Mouse (Mus musculus): ENCODE data around the gene Uri1.

Uri1 gene

DNA sequence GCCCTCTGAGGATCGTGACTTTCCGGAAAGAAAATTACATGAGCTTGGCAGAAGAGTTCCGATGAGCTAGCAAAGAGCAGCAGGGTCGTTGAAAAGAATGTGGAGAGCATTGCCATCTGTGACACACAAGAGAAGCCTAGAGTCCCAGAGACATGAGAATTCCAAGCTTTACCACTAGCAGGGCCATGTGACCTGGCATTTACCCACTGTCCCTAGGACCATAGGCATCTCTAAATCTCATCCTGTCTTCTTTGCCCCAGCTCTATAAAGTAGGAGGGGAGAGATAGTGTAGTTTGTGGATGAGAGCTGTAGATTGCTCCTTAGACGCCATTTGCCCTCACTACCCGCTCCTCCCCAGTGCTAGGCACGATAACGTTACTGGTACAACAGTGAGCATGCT is at the start of gene Uri1:
Gene Uri1, minus strand, starts transcription at position 101 of the 400 bp plus-strand sequence.
- no peak for DNase-seq

DNA sequence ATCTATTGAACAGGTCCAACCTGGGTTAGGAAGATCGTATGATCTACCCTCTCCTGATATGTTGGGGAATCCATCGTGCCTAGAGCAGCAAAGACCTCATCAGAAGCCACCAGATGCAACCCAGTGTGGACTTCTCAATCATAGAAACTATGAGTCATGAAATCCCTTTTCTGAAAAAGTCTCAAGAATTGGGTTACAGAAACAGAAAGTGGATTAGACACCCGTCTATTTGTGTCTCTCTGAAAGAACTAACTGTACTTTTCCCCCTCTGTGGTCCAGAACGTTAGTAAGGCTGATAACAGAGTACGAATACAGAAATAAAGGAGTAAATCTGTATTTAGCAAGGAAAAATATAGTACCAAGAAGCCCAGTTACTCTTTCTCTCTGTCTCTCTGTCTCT is 47.7 kb upstream of the Uri1 start:
- no peak for DNase-seq

DNA sequence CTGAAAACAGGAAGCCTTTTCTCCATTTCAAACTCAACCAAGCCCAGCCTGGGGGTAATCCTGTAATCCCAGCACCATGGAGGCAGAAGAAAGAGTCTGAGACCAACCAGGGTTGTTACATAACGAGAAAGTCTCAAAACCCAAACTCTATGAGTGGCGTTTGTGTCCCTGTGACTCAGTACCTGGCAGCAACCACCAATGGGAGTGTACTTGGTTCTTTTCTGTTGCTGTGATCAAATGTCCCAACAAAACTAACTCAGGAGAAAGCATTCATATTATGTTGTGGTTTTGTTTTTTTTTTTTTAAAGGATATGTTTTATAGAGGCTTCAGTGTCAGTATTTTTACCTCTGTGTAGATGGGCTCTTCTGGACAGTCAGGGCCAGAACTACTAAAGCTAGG is 47.3 kb upstream of the Uri1 start:
- no peak for DNase-seq

DNA sequence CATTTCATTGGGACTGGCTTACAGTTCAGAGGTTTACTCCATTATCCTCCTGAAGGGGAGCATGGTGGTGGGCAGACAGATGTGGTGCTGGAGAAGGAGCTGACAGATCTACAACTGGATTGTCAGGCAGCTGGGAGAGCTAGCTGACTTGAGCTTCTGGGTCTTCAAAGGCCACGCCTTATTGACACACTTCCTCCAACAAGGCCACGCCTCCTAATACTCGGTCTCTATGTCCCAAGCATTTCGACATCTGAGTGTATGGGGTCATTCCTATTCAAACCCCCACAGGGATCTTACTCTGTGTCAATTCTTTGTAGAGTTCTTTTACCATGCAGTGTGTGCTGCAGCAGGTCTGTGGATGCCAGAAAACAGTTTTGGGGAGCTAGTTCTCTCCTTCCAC is 41.1 kb upstream of the Uri1 start:
- no peak for DNase-seq

DNA sequence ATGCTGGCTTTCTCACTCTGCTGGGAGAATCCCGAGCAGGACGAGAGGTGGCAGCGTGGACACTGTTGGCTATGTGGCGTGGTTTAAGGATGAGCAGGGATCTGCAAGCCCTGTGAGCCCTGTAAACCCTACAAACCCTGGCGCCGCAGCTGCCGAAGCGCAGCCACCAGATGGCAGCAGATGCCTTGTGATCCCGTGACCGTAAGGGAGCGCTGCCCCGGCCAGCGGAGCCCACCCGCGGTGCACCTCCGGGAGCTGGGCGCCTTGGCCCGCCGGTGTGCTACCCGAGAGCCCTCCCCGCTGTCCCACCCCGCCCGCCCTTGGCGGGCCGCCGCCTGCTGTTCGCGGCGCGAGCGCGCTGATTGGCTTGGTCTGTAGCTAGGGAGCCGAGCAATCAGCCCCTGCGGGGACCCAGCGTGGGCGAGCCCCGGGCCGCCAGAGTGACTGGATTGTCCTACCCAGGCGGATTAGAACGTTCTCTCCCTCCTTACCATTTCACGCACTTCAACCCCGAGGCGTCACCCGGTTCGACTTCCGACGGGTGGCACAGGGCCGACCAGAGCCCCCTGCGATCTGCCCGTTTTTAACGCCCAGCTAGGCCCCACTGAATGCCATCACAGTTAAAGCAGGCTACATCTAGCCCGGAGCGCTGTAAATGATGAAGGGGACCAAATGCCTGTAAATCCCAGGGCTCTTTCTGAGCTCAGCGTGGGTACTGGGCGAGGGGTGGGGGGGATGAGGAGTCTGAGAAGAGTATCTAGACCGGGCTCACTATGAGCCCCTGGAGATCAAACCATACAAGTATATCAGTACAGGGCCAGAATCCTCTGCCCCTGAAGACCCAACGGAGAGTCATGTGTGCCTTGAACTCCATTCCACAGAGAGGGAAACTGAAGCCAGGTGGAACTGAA is 38.0 kb upstream of the Uri1 start:
- peak; percentile 89 for DNase-seq

DNA sequence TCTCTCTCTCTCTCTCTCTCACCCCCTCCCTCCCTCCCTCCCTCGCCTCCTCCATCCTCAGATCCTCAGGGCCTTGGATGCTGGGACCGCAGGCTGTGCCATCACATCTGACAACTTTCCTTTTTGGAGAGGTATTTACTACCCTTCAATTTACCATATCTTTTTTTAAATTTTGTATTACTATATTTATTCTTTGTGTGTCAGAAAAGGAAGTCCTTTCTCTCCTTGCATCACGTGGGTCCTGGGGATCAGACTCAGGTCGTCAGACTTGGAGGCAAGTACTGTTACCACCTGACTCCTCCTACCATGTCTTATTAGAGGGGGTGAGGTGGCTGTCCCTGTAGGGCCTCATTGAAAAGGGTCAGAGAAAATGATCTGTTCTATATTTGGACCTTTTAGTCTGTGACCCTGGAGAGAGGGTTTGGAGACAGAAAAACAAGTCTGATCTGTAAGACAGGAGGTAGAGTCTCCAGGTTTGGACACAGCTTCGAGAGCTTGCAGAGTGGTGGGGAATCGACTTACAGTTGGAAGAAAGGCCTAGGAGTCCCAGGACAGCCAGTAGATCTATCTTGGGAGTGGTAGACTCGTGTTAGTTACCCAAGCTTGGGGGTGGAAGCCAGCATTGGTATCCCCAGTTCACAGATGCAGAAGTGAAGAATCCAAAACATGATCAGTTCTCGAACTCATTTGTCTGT is 36.4 kb upstream of the Uri1 start:
- DNase-seq, result no peak

DNA sequence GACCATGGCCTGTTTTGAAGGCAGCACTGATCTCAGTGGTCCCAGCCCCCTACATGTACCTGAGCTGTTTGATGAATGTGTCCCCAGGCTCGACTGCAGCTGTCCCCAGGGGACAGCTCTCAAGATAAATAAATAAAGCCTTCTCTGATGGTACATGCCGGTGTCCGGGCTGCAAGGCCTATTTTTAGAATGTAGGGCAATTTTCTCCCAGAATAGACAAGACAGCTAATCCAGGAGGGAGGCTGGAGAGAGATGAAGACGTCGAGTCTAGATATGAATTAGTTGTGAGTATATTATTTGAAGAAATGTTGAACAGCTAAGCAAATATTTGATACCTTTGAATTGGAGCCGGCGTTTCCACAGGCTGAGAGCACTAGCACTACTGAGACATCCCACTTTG is 35.7 kb upstream of the Uri1 start:
- no peak for DNase-seq

DNA sequence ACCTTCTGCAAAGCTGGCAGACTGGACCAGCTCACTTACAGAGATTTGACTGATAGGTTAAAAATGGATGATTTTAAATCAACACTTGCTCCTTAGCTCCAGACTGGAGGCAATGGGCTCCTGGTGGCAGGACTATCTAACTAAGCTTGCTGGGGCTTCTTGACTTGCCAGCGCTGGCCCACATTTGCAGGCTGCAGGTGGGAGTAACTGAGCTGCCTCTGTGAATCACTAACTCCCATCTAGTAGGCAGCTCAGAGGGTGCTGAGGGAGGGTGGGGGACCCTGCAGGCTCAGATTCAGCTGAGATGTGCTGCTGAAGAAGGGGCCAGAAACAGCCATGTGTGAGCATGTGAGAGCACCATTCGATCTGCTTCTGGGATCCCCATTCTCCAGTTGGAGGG is 32.6 kb upstream of the Uri1 start:
- DNase-seq, result no peak

DNA sequence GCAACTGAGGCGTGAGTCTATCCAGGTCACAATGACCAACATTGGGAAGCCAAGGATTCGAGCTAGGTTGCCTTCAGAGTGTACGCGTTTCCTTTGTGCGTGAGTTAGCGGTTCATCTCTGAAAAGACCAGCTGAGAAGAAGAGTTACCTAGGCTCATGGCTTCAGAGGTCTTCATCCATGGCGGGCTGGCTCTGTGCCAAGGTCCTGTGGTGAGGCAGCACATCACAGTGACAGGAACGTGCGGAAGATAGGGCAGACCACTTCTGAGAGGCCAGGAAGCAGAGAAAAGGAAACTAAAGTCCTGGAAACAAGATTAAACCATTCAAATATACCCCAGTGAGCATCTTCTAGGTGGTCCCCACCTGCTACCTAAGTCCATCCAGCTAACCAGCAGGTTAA is 30.9 kb upstream of the Uri1 start:
- DNase-seq, result no peak

DNA sequence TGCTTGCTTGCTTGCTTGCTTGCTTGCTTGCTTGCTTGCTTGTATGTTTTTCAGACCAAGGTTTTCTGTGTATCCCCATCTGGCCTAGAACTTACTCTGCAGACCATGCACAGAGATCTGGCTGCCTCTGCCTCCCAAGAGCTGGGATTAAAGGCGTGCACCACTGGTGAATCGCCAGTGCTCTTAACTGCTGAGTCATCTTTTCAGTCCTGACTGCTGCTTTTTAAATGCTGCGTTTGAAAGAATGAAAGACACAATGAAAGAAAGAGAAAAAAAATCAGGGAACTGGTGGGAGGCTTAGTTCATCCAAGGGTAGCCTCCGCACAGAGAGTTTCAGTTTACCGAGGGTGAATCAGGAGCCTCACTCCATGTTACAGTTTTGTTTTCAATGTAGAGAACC is 23.9 kb upstream of the Uri1 start:
- no peak for DNase-seq

DNA sequence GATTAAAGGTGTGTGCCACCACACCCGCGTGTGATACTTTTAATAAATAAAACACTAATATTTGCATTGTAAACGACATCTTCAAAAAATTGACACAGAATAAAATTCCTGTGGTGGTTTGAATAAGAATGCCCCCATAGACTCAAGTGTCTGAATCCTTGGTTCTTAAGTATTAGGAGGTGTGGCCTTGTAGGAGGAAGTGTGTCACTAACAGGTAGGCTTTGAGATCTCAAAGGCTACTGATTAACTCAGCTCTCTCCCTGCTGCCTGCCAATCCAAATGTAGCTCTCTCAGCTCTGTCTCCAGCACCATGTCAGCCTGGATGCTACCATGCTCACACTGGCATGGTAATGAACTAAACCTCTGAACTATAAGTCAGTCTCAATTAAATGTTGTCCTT is 17.9 kb upstream of the Uri1 start:
- DNase-seq, result no peak

DNA sequence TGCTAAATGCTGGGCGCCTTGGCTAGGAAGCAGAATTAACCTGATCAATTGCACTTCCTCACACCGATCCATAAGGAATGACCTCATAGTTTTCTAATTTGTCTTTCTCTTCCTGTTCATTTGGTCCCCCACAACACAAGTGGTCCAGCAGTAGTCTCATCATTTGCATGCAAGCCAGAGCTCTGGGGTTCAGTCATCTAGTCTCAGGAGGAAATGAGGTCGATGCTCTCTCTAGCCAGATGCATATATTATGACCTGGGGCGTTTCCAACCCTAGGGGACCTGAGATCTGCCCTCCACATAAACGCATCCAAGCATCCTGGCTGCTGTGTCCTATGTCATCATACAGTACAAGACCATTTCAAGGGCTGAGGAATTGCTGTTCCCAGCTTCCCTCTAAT is 14.2 kb upstream of the Uri1 start:
- no peak for DNase-seq

DNA sequence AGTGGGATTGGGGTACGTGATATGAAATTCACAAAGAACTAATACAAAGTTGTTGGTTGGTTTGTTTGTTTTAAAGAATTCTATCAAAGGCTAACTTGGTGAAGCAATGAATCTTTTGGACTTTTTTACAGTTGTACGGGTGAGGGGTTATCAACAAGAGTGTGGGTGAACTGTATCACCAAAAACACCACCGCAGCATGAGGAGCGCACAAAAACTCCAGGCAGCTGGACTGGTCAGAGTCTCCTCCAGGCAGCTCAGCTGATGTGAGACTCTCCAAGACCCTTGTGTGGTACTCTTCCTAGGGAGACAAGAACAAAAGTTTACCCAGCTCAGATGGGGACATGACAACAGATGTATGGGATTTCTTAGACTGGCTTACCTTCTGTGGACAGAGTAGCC is 7.8 kb upstream of the Uri1 start:
- DNase-seq, result no peak

DNA sequence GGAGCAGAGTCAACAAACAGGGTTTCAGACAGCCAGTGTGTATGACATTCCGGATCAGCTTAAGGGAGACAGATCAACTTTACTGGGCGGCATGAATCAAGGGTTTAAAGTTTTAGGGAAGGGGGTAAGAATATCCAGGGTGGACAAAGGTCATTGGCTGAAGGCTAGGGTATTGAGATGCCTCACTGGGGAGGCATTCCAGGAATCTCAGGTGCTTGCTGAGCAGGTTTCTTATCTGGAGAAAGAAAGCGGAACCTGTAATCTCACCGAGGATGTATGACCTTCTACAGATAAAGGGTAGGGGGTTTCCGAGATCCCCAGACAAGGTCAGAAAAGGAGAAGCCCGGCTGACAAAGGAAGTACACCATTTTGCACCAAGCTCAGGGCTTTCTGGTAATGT is 7.3 kb upstream of the Uri1 start:
- DNase-seq, result no peak

DNA sequence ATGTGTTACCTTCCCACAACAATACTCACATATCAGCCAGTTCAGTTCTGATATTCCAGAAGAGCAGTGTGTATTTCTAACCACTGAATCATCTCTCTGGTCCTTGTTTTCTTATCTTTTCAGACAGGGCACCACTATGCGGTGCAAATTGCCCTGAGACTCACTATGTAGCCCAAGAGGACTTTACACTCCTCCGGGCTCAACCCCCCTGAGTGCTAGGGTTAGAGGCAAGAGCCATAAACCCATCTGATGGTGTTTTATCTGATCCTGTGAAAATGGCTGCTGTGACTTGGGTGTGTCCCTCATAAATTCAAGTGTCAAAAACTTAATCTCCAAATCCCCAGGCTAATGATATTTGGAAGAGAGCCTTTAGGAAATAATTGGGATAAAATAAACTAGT is 6.6 kb upstream of the Uri1 start:
- DNase-seq, result no peak

DNA sequence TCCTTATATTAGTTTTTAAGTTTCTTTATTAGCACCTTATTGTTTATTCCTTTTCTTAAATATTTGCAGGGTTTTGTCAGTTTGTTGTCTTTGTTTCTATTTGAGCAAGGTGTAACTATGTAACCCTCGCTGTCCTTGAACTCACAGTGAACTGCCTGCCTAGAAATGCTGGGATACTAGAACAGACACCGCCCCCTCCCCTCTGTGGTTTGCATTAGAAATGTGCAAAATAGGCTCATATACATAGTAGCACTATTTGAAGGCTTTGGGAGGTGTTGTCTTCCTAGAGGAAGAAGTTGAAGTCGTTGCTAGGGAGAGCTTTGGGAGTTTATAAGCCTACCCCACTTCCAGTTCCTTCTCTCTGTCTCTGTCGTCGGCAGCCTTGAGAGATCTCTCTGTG is 5.7 kb upstream of the Uri1 start:
- DNase-seq, result no peak

DNA sequence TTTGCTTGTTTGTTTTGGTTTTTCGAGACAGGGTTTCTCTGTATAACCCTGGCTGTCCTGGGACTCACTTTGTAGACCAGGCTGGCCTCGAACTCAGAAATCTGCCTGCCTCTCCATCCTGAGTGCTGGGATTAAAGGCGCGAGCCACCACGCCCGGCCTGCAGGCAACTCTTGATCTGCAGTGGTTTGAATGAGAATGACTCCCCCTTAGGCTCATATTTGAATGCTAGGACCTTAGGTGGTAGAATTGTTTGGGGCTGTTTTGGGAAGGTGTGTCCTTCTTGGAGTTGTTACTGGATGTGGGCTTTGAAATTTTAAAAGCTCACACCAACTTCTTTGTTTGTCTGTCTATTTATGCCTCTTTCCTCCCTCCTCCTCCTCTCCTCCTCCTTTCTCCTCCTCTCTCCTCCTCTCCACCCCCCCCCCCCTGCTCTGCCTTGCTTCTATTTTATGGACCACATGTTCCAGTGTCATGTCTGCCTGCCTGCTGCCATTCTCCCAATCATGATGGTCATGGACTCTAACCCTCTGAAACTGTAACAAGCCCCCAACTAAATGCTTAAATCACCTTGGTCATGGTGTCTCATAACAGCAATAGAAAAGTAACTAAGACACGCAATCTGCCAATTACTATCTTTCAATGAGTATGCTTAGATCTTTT is 4.7 kb upstream of the Uri1 start:
- no peak for DNase-seq

DNA sequence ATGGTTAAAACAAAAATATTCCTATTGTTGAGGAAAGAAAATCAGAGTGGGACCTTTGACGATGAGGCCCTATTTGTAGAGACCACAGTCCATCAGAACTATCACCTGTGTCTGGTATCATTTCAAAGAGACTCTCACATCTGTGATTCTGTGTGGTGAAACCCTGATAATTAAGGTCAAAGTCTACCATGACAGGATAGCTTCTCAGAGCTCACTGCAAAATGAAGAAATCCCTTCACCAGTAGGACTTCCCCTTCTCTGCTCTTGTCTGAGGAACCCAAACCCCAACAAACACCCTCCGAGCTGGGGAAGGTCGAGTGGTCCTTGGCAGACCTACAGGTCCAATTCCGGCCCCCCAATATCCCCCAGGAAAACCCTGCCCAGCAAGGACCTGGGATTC is 1.5 kb upstream of the Uri1 start:
- no peak for DNase-seq

DNA sequence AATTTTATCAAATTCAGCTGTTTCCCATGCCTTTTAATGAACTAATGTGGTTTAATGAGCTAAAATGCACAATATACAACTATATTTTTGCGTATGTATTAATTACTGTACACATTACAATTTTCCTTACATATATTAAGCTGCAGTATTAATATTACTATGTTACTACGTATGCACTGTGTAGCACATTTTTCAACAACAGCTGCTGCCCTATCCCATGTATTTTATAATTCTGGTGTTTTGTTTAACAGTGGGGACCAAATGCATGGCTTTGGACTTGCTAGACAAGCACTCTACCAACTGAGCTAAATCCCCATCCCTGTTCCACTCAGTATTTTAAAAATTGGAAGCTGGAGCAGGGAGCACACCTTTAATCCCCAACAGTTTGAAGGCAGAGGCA is 3.6 kb downstream of the Uri1 start:
- no peak for DNase-seq

DNA sequence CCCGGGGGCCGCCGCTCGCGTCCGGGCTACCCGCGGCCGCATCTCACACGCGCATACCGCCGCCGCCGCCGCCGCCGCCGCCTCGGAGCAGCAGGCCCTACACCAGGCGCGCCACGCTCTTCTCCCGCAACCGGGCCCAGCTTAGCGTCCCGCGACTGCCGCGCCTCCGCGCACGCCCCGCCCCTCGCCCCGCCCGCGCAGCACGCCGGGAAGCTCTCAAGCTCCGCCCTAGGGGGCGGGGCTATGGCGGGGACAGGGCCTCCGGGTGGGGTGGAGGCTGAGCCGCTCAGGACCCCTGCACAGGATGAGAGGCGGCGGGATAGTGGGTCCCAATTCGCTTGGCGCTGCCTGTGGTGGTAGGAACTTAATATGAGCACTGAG is 4.0 kb downstream of the Uri1 start:
- DNase-seq, result peak; percentile 97

DNA sequence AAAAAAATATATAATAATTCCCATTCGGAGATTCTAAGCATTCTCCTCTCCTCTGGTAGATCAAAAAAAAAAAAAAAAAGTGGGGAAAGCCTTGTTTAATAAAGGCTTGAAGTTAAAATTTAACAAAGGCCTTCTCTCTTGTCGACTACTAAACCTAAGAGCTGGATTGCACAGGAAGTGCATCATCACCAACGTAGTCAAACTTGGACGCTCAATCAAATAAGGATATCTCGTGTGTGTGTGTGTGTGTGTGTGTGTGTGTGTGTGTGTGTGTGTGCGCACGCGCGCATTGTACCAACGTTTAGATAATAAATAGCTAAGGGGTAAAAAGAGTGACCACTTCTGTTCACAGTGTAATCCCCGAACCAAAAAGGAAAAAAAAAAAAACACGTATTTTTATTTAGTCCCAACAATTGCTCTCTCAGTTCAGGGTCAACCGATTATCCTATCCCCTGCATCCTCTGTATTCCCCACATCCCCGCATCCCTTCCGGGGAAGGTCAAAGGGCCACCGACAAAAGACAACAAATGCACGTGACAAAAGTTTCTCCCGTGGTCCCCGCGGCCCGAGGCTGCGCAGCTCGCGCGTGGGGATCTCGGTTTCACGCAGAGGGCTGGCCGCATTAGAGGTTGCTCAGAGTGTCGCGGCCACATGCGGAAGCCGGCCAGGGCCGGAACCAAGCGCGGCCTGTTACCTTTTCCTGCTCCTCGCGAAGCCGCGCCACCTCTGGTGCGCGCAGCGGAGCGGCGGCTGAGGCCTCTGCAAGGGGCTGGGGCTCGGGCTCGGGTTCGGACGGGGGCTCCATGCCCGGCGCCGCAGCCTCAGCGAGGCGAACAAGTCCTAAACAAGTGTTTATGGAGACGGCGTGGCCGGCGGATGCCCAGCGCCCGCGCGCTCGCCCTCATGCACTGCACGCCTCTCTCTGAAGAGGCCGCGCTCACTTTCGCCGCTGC is 4.7 kb downstream of the Uri1 start:
- DNase-seq, result peak; percentile 75

DNA sequence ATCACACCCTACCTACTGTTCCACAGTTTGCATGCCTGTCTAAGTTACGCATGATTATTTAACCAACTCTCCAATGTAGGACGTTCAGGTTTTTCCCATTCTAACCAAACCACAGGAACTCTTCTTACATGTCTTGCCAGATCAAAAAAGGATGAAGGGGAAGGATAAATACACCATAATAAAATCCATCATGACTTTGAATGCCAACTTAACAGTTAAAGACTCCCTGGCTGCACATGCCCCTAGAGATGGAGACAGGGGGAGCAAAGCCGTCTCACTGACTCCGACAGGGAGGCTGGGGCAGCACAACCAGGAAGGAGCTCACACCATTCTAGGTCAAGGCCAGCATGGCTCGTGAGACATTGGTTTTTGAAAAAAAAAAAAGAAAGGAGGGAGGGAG is 8.0 kb downstream of the Uri1 start:
- DNase-seq, result no peak

DNA sequence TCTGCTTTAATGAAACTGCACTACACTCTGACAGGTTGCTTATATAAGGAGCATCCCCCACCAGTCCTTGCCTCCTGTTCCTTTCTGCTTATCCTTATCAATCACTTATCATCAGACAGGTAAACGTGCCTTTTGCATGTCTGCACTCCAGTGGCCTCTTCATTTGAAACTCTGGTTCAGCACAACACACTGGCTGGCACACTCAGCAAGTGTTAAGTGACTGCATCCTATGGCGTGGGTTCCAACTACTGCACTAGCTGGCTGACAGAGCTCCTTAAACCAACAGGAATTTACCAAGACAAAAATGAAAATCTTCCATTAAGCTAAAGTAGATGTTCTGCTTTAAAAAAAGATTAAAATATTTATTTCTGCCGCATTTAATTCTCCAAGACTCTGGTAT is 9.4 kb downstream of the Uri1 start:
- no peak for DNase-seq

Measured in thymus, postnatal 14 days (tissue).